Mouse (Mus musculus) induced T-regulatory cell, adult 2 months (primary cell): ENCODE results near the gene Fam102a.

Source experiments
- DNase-seq: peaks from one replicate; pipeline ENCODE4 v3.0.0-alpha.2; 2012; ENCODE audit warnings: low read depth

Fam102a gene

GRCm38 (mm10) chr2:32546951-32547350 lies 11.8 kb downstream of the Fam102a start:
- no peak for DNase-seq

- DNase-seq: no peak
Observed at GRCm38 (mm10) chr2:32547380-32547779, 12.2 kb downstream of the Fam102a start.

DNA sequence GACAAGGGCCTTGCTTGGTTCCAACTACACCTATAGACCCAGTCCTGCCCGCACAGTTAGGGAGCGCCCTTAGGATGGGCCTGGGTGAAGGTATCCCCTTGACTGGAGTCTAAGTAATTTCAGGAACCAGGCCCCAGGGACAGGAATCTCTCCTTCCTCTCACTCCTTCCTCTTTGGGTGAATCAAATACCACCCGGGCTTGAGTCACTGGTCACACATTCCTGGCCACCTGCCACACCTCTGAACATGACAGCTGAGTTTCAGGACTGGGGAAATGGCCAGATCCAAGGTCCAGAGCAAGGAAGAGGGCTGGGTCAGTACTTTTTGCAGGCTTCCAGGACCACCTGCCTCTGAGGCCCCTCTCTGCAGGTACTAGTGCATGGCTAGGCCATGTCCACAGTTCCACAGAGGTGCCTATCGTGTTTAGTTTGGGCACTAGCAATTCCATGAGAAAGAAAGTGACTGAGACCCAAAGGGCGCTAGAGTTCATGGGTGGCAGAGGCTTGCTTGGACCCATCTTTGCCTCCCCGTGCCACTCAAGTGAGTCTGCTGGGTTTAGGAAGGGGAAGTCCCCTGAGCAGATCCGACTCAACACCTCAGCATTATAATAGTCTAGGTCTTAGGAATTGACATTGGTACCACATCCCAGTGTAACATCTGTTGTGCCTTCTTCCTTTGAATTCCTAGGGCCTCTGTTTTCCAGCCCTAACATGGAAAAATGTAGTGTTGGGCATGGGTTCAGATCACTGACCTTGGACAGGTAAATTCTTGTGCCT lies 13.0 kb downstream of the Fam102a start:
- DNase-seq: peak; percentile 36

- DNase-seq: no peak
Observed at GRCm38 (mm10) chr2:32549171-32549570, 14.0 kb downstream of the Fam102a start.

- DNase-seq: no peak
Observed at GRCm38 (mm10) chr2:32549764-32550163, 14.6 kb downstream of the Fam102a start.

DNA sequence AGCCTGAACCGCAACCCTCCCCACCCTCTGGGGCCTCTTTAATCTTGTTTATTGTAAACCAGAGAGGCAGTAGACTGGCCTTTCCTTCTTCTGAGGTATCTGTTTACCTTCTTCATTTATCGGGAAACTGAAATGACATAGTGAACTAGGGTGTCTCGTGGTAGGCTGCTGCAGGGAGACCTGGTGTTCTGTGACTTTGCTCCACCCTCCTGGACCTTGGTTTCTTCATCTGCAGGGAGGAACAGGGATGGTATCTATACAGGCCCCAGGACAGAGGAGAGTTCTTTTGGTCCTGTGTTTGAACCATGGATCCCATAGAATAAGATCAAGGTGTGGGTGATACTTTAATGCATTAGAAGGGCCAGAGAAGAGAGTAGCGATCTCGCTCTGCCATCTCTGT lies 16.1 kb downstream of the Fam102a start:
- no peak for DNase-seq

GRCm38 (mm10) chr2:32553592-32554148 lies 18.5 kb downstream of the Fam102a start:
- peak; percentile 80 for DNase-seq

- no peak for DNase-seq
Observed at GRCm38 (mm10) chr2:32555484-32555883, 20.4 kb downstream of the Fam102a start.

DNA sequence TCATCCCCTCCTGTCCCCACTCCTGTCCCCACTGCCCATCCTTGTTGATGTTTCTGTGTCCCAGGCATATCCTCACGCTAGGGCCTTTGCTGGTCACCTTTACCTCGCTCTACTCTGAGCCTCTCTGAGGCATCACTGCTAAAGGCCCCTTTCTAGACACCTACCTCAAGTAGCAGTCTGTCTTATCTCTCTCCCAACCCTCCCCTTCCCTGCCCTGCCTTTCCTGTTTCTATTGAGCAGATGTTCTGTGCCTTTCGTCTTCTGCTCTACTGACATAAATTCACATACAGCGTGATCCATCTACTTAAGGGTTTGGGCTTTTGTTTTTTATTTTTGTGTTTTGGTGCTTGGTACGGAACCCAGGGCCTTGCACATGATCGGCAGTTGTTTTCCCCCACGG lies 20.9 kb downstream of the Fam102a start:
- no peak for DNase-seq

- DNase-seq: no peak
Observed at GRCm38 (mm10) chr2:32559570-32559969, 24.4 kb downstream of the Fam102a start.

GRCm38 (mm10) chr2:32566536-32567063 lies 31.5 kb downstream of the Fam102a start:
- peak; percentile 87 for DNase-seq

DNA sequence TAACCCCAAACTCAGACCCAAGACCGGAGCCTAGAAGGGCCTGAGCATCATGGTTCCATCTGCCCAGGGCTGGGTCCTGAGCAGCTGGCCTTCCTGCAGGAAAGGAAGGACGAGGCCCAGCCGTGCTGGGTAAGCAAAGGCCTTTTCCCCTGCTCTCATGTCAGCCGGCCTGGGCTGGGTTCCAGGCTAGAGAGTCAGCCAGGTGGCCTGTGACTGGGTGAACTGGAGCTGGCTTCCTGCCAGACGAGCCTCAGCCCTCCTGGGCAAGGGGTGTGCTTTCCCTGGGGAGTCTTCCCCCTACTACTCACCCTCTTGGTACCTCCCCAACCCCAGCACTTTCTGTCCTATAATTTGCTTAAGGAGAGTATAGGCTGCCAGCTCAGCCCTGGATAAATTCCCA lies 33.0 kb downstream of the Fam102a start:
- no peak for DNase-seq

- no peak for DNase-seq
Observed at GRCm38 (mm10) chr2:32568941-32569340, 33.8 kb downstream of the Fam102a start.

- peak; percentile 96 for DNase-seq
Observed at GRCm38 (mm10) chr2:32570698-32571494, 35.8 kb downstream of the Fam102a start, which contains the start of gene Dpm2. Gene Dpm2, plus strand, starts transcription at chr2:32570858.

GRCm38 (mm10) chr2:32572196-32572595 lies 37.1 kb downstream of the Fam102a start:
- no peak for DNase-seq

DNA sequence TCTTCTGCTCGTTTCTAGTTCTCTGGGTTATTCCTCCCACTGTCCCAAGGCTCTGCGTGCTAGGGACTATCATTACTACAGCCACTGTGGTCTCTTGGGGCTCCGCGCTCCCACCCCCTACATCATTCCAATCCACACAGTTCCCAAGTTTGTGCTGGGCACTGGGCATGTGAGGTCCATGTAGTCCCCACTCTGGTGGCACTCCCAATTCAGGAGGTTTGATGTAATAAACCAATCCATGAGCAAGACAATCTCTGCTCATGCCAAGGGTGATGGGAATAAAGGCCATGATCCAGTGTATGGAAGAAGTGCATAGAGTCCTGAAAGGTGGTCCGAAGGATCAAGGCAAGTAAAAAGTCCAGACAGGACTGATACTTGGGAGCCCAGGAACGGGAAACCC lies 39.4 kb downstream of the Fam102a start, which contains the start of gene Pip5kl1:
Pip5kl1 (plus strand) TSS at position 301 of the 400 bp plus-strand sequence.
- no peak for DNase-seq

DNA sequence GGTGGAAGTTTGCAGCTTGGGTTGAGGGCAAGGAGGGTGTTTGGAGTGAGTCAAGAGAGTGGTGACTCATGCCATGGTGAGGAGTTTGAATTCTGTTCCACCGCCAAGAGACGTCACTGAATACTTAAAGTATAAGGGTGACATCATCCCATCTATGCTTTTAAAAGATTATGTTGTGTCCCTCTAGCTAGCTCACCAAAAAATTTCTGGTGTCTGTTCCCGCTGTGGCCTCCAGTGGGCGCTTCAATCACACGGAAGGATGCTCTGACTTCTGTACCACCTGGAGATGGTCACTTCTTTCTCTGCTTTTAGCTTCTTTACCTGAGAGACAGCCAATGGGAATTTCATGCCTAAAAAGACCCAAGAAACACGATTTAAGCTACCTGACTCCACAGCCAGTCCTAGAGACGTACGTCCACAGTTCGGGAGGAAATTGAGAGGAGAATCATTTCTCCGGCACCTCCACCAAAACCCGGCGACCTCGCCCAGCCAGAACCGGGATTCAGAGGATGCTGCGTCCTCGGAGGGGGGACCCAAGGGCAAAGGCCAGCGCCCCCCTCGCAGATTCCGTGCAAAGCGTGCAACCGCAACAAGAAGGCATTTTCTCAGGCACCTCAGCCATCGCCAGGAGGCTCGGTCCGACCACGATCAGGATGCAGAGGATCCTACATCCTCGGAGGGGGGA lies 39.9 kb downstream of the Fam102a start:
- DNase-seq: peak; percentile 88

DNA sequence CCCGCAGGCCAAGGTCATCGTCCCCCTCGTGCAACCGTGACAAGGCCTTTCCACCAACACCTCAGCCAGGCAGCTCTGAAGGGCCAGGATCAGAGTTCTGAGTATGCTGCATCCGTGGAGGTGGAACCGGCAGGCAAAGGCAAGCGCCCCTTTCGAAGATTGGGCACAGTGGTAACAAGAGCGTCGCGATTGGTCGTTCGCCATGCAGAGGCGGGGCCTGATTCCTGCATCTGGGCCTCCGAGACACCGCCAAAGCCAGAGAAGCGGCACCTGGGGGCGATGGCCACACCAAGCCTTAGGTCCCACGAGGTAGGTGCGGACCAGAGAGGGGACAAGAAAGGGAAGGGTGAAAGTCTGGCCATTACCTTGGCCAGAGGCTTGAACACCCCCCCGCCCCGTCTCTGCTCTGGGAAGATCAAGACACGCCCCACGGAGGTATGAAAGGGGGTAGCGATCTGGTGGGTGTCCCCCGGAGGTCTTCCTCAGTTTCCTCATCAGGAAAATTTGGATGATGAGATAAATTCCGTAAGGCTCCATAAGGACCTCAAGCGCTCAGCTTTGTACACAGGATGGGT lies 40.5 kb downstream of the Fam102a start, which contains the start of gene 9430097D07Rik:
9430097D07Rik (minus strand) TSS at position 99 of the 575 bp plus-strand sequence.
- DNase-seq: peak; percentile 89

DNA sequence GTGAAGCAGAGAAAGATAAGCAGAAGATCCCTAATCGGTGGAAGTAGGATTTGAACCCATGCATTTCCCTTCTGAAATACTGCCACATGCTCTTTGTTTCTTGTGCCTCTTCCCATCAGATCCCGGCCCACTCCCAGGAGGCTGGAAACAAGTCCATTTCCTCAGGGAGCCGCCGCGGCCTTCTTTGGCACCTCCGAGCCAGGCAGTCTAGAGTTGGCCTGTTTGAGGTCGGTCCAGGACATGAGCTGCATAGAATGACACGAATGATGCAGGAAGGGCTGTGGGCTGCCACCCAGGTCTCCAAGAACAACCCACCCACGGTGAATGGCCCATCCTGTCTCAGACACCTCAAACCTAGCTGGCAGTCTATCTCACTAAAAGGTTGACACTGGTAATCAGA lies 41.4 kb downstream of the Fam102a start:
- DNase-seq: no peak

DNA sequence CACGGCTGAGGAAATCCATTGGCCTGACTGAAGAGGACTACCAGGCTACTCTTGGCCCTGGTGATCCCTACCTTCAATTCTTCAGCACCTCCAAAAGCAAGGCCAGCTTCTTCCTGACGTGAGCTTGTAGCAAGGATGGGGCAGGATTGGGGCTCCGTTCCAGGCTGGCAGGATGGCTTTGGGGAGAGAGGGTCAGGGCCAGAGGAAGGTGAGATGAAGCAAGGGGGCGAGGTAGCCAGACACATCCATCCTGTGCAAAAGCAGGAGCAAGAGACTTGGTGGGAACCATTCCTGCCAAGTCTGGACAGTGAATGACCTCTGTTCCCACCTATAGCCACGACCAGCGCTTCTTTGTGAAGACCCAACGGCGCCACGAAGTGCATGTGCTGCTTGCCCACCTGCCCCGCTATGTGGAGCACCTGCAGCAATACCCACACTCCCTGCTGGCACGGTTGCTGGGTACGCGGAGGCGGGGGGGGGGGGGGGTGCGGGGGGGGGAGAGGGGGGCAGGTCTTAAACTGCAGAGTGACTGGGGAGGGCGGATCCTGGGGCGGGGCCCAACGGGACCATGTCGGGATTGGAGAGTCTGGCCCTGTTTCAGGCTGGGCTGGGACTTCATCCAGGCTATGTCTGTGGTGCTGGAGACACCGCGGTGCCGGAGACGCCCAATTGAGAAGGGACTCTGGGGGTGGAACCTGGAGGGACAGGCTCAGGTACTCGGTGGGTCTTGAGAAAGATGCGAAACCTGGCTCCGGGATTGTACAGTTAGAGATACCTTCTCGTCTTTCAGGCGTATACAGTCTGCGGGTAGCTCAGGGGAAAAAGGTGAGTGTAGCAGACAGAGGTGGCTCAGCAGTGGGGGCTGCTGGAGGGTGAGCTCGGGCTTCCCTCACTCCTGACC lies 43.3 kb downstream of the Fam102a start:
- DNase-seq: no peak
